Mouse (Mus musculus): ENCODE measurements around the gene Cyp2d9.
"Not testable (repeated sequence)": the region's sequence is repeated elsewhere in the genome, so short reads cannot be mapped to it uniquely, and the experiment has no call there.

DNA sequence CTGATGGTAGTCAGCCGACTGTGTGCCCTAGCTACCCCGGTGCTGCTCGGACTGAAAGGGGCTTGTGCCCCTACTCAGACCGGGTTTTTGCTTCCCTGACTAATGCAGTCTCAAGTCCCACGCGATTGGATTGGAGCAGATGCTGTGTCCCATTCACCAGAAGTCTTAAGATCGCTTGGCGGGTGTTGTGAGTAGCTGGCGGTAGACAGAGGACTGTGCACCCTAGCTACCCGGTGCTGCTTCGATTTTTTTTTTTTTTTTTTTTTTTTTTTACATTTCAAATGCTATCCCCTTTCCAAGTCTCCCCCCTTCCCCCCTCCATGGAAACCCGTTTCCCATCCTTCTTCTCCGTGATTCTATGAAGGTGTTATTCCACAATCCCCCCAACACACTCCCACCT, 61.0 kb downstream of the Cyp2d9 start:
- TF ChIP-seq CTCF (IDR thresholded peaks at IDR 0.05; ENCODE audit: borderline replicate concordance, insufficient read depth, low read length); POLR2A (IDR thresholded peaks at IDR 0.05; ENCODE audit: low read depth, low read length): not testable (repeated sequence)
